Mouse (Mus musculus): Measurements from ENCODE around the gene Ccdc30. TPM values are rescaled to one million over a fixed set of nuclear protein-coding genes. Genes with fewer than 3 reads are reported as not detected.
A peak's percentile ranks its signal among the peaks of the same experiment; 100 is the strongest.
"Not testable (repeated sequence)": the region's sequence is repeated elsewhere in the genome, so short reads cannot be mapped to it uniquely, and the experiment has no call there.

The Ccdc30 gene
- polyA plus RNA-seq, 1 experiment from 2014 or later = 2.7 TPM

GRCm38 (mm10) chr4:119300761-119301160, 114.6 kb downstream of the Ccdc30 start:
- Histone ChIP-seq H3K27me3 (no peaks in the 10 kb centered on the region), H3K9me3 (replicated peaks) (no peaks in the 10 kb centered on the region), H3K4me1 (replicated peaks) (no peaks in the 10 kb centered on the region; the same call in 1 of the 2 replicates), H3K9ac (no peak overlapping the region), H3K4me2 (no peak overlapping the region), H3K27ac (no peak overlapping the region), H3K36me3 (no peaks in the 10 kb centered on the region), H3K4me3 (no peak overlapping the region)
- no peak for ATAC-seq (replicated peaks; ENCODE audit: insufficient number of reproducible peaks, insufficient read depth, low FRiP score, low read depth)
- 90% methylated on average over 3 of the region's 3 CpGs for whole genome bisulfite sequencing

GRCm38 (mm10) chr4:119297361-119297760, 118.0 kb downstream of the Ccdc30 start:
- Histone ChIP-seq H3K36me3 (no peaks in the 10 kb centered on the region), H3K4me2 (no peak overlapping the region), H3K9me3 (replicated peaks) (no peaks in the 10 kb centered on the region), H3K4me1 (replicated peaks) (peaks cover 11% of the 10 kb centered on the region), H3K4me3 (no peak overlapping the region), H3K9ac (no peak overlapping the region), H3K27me3 (no peaks in the 10 kb centered on the region), H3K27ac (no peak overlapping the region)
- ATAC-seq (replicated peaks; ENCODE audit: insufficient number of reproducible peaks, insufficient read depth, low FRiP score, low read depth) = no peak
- WGBS = 59% methylated on average over 2 of the region's 2 CpGs

- peaks cover 26% of the 10 kb centered on the region for H3K4me1 ChIP-seq (replicated peaks)
- peak overlapping the region; percentile 74 for H3K4me2 ChIP-seq
- no peaks in the 10 kb centered on the region for H3K27me3 ChIP-seq
- H3K9ac ChIP-seq = peak overlapping the region; percentile 77
- H3K9me3 ChIP-seq (replicated peaks) = no peaks in the 10 kb centered on the region
- 0 out of 2 replicates have a peak, but pooled peaks cover 3% of the 10 kb centered on the region for H3K36me3 ChIP-seq
- peak overlapping the region; percentile 78 for H3K4me3 ChIP-seq
- WGBS = 9% methylated on average over 6 of the region's 6 CpGs
- ATAC-seq (replicated peaks; ENCODE audit: insufficient number of reproducible peaks, insufficient read depth, low FRiP score, low read depth) = no peak
- peak overlapping the region; percentile 94 for H3K27ac ChIP-seq
Measured at GRCm38 (mm10) chr4:119295134-119295453, 120.2 kb downstream of the Ccdc30 start.

GRCm38 (mm10) chr4:119294415-119295133, 120.7 kb downstream of the Ccdc30 start, which contains the start of gene Ybx1:
Gene Ybx1, minus strand, starts transcription at chr4:119294604.
- Histone ChIP-seq H3K9me3 (replicated peaks) (no peaks in the 10 kb centered on the region), H3K4me3 (peak within 1 kb of the TSS; percentile 78), H3K27ac (peak within 1 kb of the TSS; percentile 94), H3K36me3 (0 out of 2 replicates have a peak, but pooled peaks cover 3% of the 10 kb centered on the region), H3K9ac (peak within 1 kb of the TSS; percentile 79), H3K27me3 (no peaks in the 10 kb centered on the region), H3K4me2 (peak within 1 kb of the TSS; percentile 74), H3K4me1 (replicated peaks) (peaks cover 26% of the 10 kb centered on the region)
- WGBS = under 1% methylated on average over 61 of the region's 61 CpGs
- peak; percentile 99 for ATAC-seq (replicated peaks; ENCODE audit: insufficient number of reproducible peaks, insufficient read depth, low FRiP score, low read depth)

- WGBS = under 1% methylated on average over 56 of the region's 80 CpGs
- H3K4me2 ChIP-seq = peak overlapping the region; percentile 65
- H3K27ac ChIP-seq = peak overlapping the region; percentile 79
Measured at GRCm38 (mm10) chr4:119293574-119294258, 121.6 kb downstream of the Ccdc30 start.

GRCm38 (mm10) chr4:119292771-119293573, 122.3 kb downstream of the Ccdc30 start:
- H3K9ac ChIP-seq = peak overlapping the region; percentile 79
- peak overlapping the region; percentile 78 for H3K4me3 ChIP-seq
- no peak; the same call in 1 of the 2 replicates for ATAC-seq (replicated peaks; ENCODE audit: insufficient number of reproducible peaks, insufficient read depth, low FRiP score, low read depth)
- H3K9me3 ChIP-seq (replicated peaks) = no peaks in the 10 kb centered on the region
- peaks cover 33% of the 10 kb centered on the region for H3K4me1 ChIP-seq (replicated peaks)
- H3K4me2 ChIP-seq = peak overlapping the region; percentile 65
- under 1% methylated on average over 24 of the region's 24 CpGs for WGBS
- no peaks in the 10 kb centered on the region for H3K27me3 ChIP-seq
- H3K36me3 ChIP-seq = peaks cover 7% of the 10 kb centered on the region; the same call in 1 of the 2 replicates
- peak overlapping the region; percentile 79 for H3K27ac ChIP-seq

More at GRCm38 (mm10) chr4:119293574-119294258, 121.6 kb downstream of the Ccdc30 start:
- ATAC-seq (replicated peaks; ENCODE audit: insufficient number of reproducible peaks, insufficient read depth, low FRiP score, low read depth) = peak; percentile 25
- peak overlapping the region; percentile 79 for H3K9ac ChIP-seq
- H3K9me3 ChIP-seq (replicated peaks) = no peaks in the 10 kb centered on the region
- H3K4me1 ChIP-seq (replicated peaks) = peaks cover 30% of the 10 kb centered on the region
- H3K4me3 ChIP-seq = peak overlapping the region; percentile 78
- peaks cover 6% of the 10 kb centered on the region; the same call in 1 of the 2 replicates for H3K36me3 ChIP-seq
- no peaks in the 10 kb centered on the region for H3K27me3 ChIP-seq

- peak overlapping the region; percentile 78 for H3K4me3 ChIP-seq
- ATAC-seq (replicated peaks; ENCODE audit: insufficient number of reproducible peaks, insufficient read depth, low FRiP score, low read depth) = no peak
- H3K4me2 ChIP-seq = peak overlapping the region; percentile 65
- H3K27me3 ChIP-seq = no peaks in the 10 kb centered on the region
- peaks cover 7% of the 10 kb centered on the region; the same call in 1 of the 2 replicates for H3K36me3 ChIP-seq
- H3K9ac ChIP-seq = 0 out of 2 replicates have a peak overlapping the region, but pooled peaks have one; percentile 79
- H3K9me3 ChIP-seq (replicated peaks) = no peaks in the 10 kb centered on the region
- WGBS = 83% methylated on average over 1 of the region's 1 CpGs
- peaks cover 42% of the 10 kb centered on the region for H3K4me1 ChIP-seq (replicated peaks)
- H3K27ac ChIP-seq = no peak overlapping the region; the same call in 1 of the 2 replicates
Measured at GRCm38 (mm10) chr4:119291921-119292320, 123.4 kb downstream of the Ccdc30 start.

GRCm38 (mm10) chr4:119285336-119285735, 130.0 kb downstream of the Ccdc30 start:
- peaks cover 20% of the 10 kb centered on the region for H3K4me1 ChIP-seq (replicated peaks)
- 66% methylated on average over 2 of the region's 2 CpGs for WGBS
- peaks cover 50% of the 10 kb centered on the region for H3K36me3 ChIP-seq
- no peaks in the 10 kb centered on the region for H3K9me3 ChIP-seq (replicated peaks)
- no peak overlapping the region for H3K9ac ChIP-seq
- no peak overlapping the region for H3K4me2 ChIP-seq
- H3K4me3 ChIP-seq = no peak overlapping the region
- no peak overlapping the region for H3K27ac ChIP-seq
- no peak for ATAC-seq (replicated peaks; ENCODE audit: insufficient number of reproducible peaks, insufficient read depth, low FRiP score, low read depth)
- no peaks in the 10 kb centered on the region for H3K27me3 ChIP-seq

- ATAC-seq (replicated peaks; ENCODE audit: insufficient number of reproducible peaks, insufficient read depth, low FRiP score, low read depth) = no peak
- H3K9ac ChIP-seq = no peak overlapping the region
- H3K4me1 ChIP-seq (replicated peaks) = peaks cover 18% of the 10 kb centered on the region
- peaks cover 53% of the 10 kb centered on the region for H3K36me3 ChIP-seq
- no peak overlapping the region for H3K27ac ChIP-seq
- no peaks in the 10 kb centered on the region for H3K27me3 ChIP-seq
- no peak overlapping the region for H3K4me2 ChIP-seq
- 81% methylated on average over 1 of the region's 1 CpGs for WGBS
- H3K9me3 ChIP-seq (replicated peaks) = no peaks in the 10 kb centered on the region
- no peak overlapping the region for H3K4me3 ChIP-seq
Measured at GRCm38 (mm10) chr4:119284861-119285260, 130.5 kb downstream of the Ccdc30 start.

GRCm38 (mm10) chr4:119278784-119279183, 136.5 kb downstream of the Ccdc30 start:
- not testable (repeated sequence) for H3K4me3 ChIP-seq; H3K4me1 ChIP-seq (replicated peaks); H3K27ac ChIP-seq; H3K27me3 ChIP-seq; H3K4me2 ChIP-seq; H3K9me3 ChIP-seq (replicated peaks); H3K9ac ChIP-seq; ATAC-seq (replicated peaks; ENCODE audit: insufficient number of reproducible peaks, insufficient read depth, low FRiP score, low read depth)
- WGBS = 87% methylated on average over 15 of the region's 15 CpGs
- peaks cover 79% of the 10 kb centered on the region for H3K36me3 ChIP-seq

GRCm38 (mm10) chr4:119275726-119276125, 139.6 kb downstream of the Ccdc30 start:
- Histone ChIP-seq H3K4me3 (no peak overlapping the region), H3K4me2 (no peak overlapping the region), H3K27me3 (no peaks in the 10 kb centered on the region), H3K9ac (no peak overlapping the region), H3K27ac (peak overlapping the region; percentile 78), H3K36me3 (peaks cover 78% of the 10 kb centered on the region), H3K9me3 (replicated peaks) (no peaks in the 10 kb centered on the region; the same call in 1 of the 2 replicates), H3K4me1 (replicated peaks) (no peaks in the 10 kb centered on the region)
- no peak for ATAC-seq (replicated peaks; ENCODE audit: insufficient number of reproducible peaks, insufficient read depth, low FRiP score, low read depth)
- WGBS = 67% methylated on average over 1 of the region's 2 CpGs

Data from heart, embryonic 15.5 days (tissue).